Mouse (Mus musculus): Measurements from ENCODE around the gene Mapk1.

The Mapk1 gene

DNA sequence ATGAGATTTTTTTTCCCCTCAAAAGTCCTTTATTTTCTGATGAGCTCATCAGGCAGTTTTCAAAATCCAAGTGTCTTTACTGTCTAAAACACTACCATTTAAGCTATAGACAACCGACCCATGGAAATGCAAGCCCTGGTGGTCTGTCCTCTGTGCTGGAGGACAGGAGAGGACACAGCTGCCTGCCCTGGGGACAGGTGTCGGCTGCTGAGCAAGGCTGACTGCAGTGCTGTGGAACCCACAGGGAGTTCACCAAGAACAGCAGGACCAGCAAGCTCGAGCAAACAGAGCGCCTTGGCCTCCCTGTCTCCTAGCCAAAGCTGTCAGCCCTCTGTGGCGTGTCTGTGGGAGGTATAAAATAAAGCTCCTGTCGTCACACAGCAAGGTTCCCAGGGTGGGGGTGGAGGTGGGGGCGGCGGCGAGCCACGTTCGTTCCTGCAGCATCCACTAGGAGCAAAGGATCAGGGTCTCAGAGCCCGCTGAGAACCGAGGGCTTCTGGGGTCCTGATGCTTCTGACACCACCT lies 103.5 kb downstream of the Mapk1 start:
- DNase-seq = no peak

DNA sequence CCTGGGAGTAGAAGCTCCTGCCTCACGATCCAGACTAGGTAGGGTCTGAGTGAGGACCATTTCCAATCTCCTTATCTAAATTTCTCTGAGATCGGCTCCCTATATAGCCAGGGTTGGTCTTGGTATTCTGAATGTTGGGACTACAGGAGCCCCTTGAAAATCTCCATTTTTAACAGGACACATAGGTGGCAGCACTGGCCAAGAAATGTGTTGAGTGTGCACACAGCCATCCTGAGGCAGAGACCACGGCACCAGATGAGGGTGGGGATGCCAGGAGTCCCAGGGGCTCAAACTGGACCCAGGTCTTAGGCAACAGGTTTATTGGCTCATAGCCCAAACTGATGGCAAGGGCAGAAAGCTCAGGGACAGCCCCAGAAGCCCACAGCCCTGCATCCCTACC lies 105.2 kb downstream of the Mapk1 start:
- no peak for DNase-seq

DNA sequence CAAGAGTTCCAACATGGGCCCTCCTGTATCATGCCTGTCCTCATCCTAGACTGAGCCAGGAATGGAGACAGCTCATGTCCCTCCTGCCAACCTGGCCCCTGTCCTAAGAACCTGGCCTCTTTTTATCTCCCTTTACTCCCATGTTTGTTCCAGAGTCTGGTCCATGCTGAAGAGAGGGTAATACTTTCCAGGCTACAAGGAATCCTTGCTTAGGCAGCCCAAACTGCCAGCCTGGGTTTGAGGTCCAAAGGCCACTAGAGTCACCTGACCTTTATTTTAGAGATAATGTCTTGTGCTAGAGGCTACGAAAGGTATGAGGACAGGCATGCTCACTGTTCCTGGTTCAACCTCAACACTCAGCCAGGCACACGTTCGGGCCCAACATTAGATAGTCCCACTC lies 113.8 kb downstream of the Mapk1 start:
- DNase-seq = no peak
